Mouse (Mus musculus) MEL (cell line): ENCODE measurements around the gene Gm15557. TPM values are rescaled to one million over a fixed set of nuclear protein-coding genes. Genes with fewer than 3 reads are reported as not detected.

ENCODE experiments used
- DNase-seq: peaks from one replicate; pipeline ENCODE4 v3.0.0; 2011; ENCODE audit warnings: low read depth, low spot score
- H3K27ac ChIP-seq: 2 replicates; pipeline ENCODE4 v1.5.1; 2012; ENCODE audit warnings: low read depth, mild to moderate bottlenecking, control low read depth, low read length, moderate library complexity; ENCODE audit not compliant: control insufficient read depth
- H3K27me3 ChIP-seq, 2 experiments: fragments of 150-350 bp in 1 of 2; sonication (generic) in 1 of 2; 2 replicates each; pipeline ENCODE4 v1.6.1; 2012; ENCODE audit warnings: low read length in 2 of 2, mild to moderate bottlenecking in 2 of 2, improper control_type of control experiment in 1 of 2, moderate library complexity in 1 of 2; ENCODE audit not compliant: insufficient read depth in 2 of 2, control insufficient read depth in 1 of 2
- H3K36me3 ChIP-seq, 2 experiments: 2 replicates each; pipeline ENCODE4 v1.6.1; 2012 to 2014; ENCODE audit warnings: low read length in 2 of 2, improper control_type of control experiment in 1 of 2, inconsistent platforms in 1 of 2, mild to moderate bottlenecking in 1 of 2; ENCODE audit not compliant: insufficient read depth in 2 of 2, control insufficient read depth in 1 of 2
- H3K4me1 ChIP-seq, 2 experiments: fragments of 150-350 bp in 1 of 2; sonication (generic) in 1 of 2; 2 replicates each; pipeline ENCODE4 v1.6.1; 2012; ENCODE audit warnings: low read length in 2 of 2, improper control_type of control experiment in 1 of 2, mild to moderate bottlenecking in 1 of 2; ENCODE audit not compliant: insufficient read depth in 2 of 2, control insufficient read depth in 1 of 2
- H3K4me3 ChIP-seq, 2 experiments: fragments of 150-350 bp in 1 of 2; sonication (generic) in 1 of 2; 2 replicates each; pipeline ENCODE4 v1.5.1; 2012; ENCODE audit warnings: low read depth in 2 of 2, low read length in 2 of 2, mild to moderate bottlenecking in 2 of 2, moderate library complexity in 2 of 2, control low read depth in 1 of 2, improper control_type of control experiment in 1 of 2; ENCODE audit not compliant: control insufficient read depth in 1 of 2, insufficient read depth in 1 of 2
- H3K79me2 ChIP-seq: 2 replicates; pipeline ENCODE4 v1.6.1; 2012; ENCODE audit warnings: mild to moderate bottlenecking, low read length, moderate library complexity; ENCODE audit not compliant: control insufficient read depth, poor library complexity, insufficient read depth
- H3K9ac ChIP-seq: 2 replicates; pipeline ENCODE4 v1.6.1; 2012; ENCODE audit warnings: low read depth, mild to moderate bottlenecking, control low read depth, low read length, moderate library complexity; ENCODE audit not compliant: control insufficient read depth, poor library complexity, severe bottlenecking
- H3K9me3 ChIP-seq: fragments of 150-350 bp; sonication (generic); replicated peaks from 2 replicates; pipeline ENCODE4 v1.6.1; 2012; ENCODE audit warnings: mild to moderate bottlenecking, low read length, improper control_type of control experiment, moderate library complexity; ENCODE audit not compliant: insufficient read depth
- CHD1 ChIP-seq: IDR thresholded peaks from 2 replicates; pipeline ENCODE4 v1.6.1; 2012; ENCODE audit warnings: low read depth, mild to moderate bottlenecking, inconsistent platforms, low read length, improper control_type of control experiment
- CHD2 ChIP-seq: IDR thresholded peaks from 2 replicates; pipeline ENCODE4 v1.6.1; 2011; ENCODE audit warnings: low read length, improper control_type of control experiment
- ETS1 ChIP-seq: IDR thresholded peaks from 2 replicates; pipeline ENCODE4 v1.6.1; 2012; ENCODE audit warnings: low read depth, mild to moderate bottlenecking, inconsistent platforms, low read length, improper control_type of control experiment, moderate library complexity
- HCFC1 ChIP-seq: IDR thresholded peaks from 2 replicates; pipeline ENCODE4 v1.6.1; 2012; ENCODE audit warnings: low read depth, mild to moderate bottlenecking, inconsistent platforms, low read length, improper control_type of control experiment, moderate library complexity
- JUND ChIP-seq: IDR thresholded peaks from 2 replicates; pipeline ENCODE4 v1.6.1; 2011; ENCODE audit warnings: low read depth, mild to moderate bottlenecking, improper control_type of control experiment, low read length
- MAX ChIP-seq: IDR thresholded peaks from 2 replicates; pipeline ENCODE4 v1.6.1; 2011; ENCODE audit warnings: low read length, improper control_type of control experiment
- SMC3 ChIP-seq: IDR thresholded peaks from 2 replicates; pipeline ENCODE4 v1.6.1; 2011; ENCODE audit warnings: low read depth, low read length, improper control_type of control experiment
- TCF12 ChIP-seq: IDR thresholded peaks from 2 replicates; pipeline ENCODE4 v1.6.1; 2014; ENCODE audit warnings: low read depth, mild to moderate bottlenecking, inconsistent platforms, low read length, improper control_type of control experiment, moderate library complexity
- UBTF ChIP-seq: IDR thresholded peaks from 2 replicates; pipeline ENCODE4 v1.6.1; 2012; ENCODE audit warnings: low read depth, mild to moderate bottlenecking, inconsistent platforms, low read length, improper control_type of control experiment, moderate library complexity, borderline replicate concordance; ENCODE audit not compliant: insufficient read depth
- USF2 ChIP-seq, 2 experiments: IDR thresholded peaks; 2 replicates each; pipeline ENCODE4 v1.6.1; 2011 to 2012; ENCODE audit warnings: improper control_type of control experiment in 2 of 2, low read length in 2 of 2, borderline replicate concordance in 1 of 2, inconsistent platforms in 1 of 2, low read depth in 1 of 2, mild to moderate bottlenecking in 1 of 2; ENCODE audit not compliant: insufficient read depth in 1 of 2
- ZMIZ1 ChIP-seq: IDR thresholded peaks from 2 replicates; pipeline ENCODE4 v1.6.1; 2012; ENCODE audit warnings: low read depth, mild to moderate bottlenecking, inconsistent platforms, low read length, improper control_type of control experiment, moderate library complexity
- ZNF384 ChIP-seq: IDR thresholded peaks from 2 replicates; pipeline ENCODE4 v1.6.1; 2012; ENCODE audit warnings: low read depth, mild to moderate bottlenecking, inconsistent platforms, low read length, improper control_type of control experiment
- polyA plus RNA-seq, 2 experiments: library from polyadenylated mRNA; stranded (reverse) in 1 of 2; unstranded in 1 of 2; fragments of >175 nt in 1 of 2; fragments of >200 nt in 1 of 2; gene quantifications; 2 replicates each; pipeline versions ENCODE4 v1.2.1 to v1.2.4; 2012; ENCODE audit warnings: low replicate concordance in 2 of 2, low read depth in 1 of 2; ENCODE audit not compliant: insufficient read length in 2 of 2, insufficient read depth in 1 of 2, missing spikeins in 1 of 2
- total RNA-seq: library from RNA; depleted of rRNA; stranded (reverse); fragments of 300-350 nt; gene quantifications from 2 replicates; pipeline ENCODE4 v1.2.3, GENCODE M21; 2012; rRNA removed

Gm15557 gene
- total and polyA plus RNA-seq, 3 experiments: not detected

GRCm38 (mm10) chr2:155989085-155989484 lies 48.6 kb downstream of the Gm15557 start (continued):
- TF ChIP-seq JUND: no peak
- peak; percentile 52 for TF ChIP-seq HCFC1
- TF ChIP-seq, all 39 proteins: peak for 19

- H3K9ac ChIP-seq: no peak overlapping the region
- no peak for TF ChIP-seq USF2 (IDR thresholded peaks at IDR 0.05; ENCODE audit: borderline replicate concordance in 1 of 2, insufficient read depth in 1 of 2, low read depth in 1 of 2, low read length in 2 of 2)
- no peak for TF ChIP-seq MAX
- TF ChIP-seq CHD1: no peak
- H3K9me3 ChIP-seq: no peaks in the 10 kb centered on the region
- no peaks in the 10 kb centered on the region for H3K79me2 ChIP-seq
- H3K4me3 ChIP-seq: no peak overlapping the region
- H3K27ac ChIP-seq: no peak overlapping the region
- no peak for DNase-seq
- H3K27me3 ChIP-seq: no peaks in the 10 kb centered on the region
- H3K36me3 ChIP-seq: peaks cover 0 to 16% of the 10 kb centered on the region in 2 experiments; a peak in 2 of 4 replicates
- H3K4me1 ChIP-seq: peaks cover 9 to 20% of the 10 kb centered on the region in 2 experiments; a peak in 3 of 4 replicates
Measured at GRCm38 (mm10) chr2:155991151-155991550, 50.6 kb downstream of the Gm15557 start.

DNA sequence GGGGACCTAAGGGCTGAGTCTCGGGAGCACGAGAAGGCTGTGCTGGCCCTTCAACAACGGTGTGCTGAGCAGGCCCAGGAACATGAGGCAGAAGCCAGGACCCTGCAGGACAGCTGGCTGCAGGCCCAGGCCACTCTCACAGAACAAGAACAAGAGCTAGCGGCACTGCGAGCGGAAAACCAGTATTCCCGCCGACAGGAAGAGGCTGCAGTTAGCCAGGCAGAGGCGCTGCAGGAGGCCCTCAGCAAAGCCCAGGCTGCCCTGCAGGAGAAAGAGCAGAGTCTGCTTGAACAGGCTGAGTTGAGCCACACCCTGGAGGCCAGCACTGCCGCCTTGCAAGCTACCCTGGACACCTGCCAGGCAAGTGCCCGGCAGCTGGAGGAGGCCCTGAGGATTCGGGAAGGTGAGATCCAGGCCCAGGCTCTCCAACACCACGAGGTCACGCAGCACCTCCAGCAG lies 51.4 kb downstream of the Gm15557 start:
- TF ChIP-seq SMC3 (no peak), TCF12 (no peak), UBTF (no peak), CHD2 (no peak), ZNF384 (no peak), ZMIZ1 (no peak), ETS1 (no peak)
- DNase-seq: no peak
- Histone ChIP-seq H3K9me3 (no peaks in the 10 kb centered on the region), H3K27ac (no peak overlapping the region), H3K4me3 (no peak overlapping the region), H3K79me2 (no peaks in the 10 kb centered on the region), H3K36me3 (peaks cover 0 to 16% of the 10 kb centered on the region in 2 experiments; a peak in 2 of 4 replicates), H3K27me3 (no peaks in the 10 kb centered on the region), H3K4me1 (peaks cover 9 to 20% of the 10 kb centered on the region in 2 experiments; a peak in 3 of 4 replicates), H3K9ac (no peak overlapping the region)

Other genes with a start within 250 kb of the Gm15557 start
- 58.7 and 60.4 TPM in 2 replicates for gene Trpc4ap, start 248.3 kb upstream of the Gm15557 start, total RNA-seq
- gene Trpc4ap, start 248.3 kb upstream of the Gm15557 start, polyA plus RNA-seq: 100 to 1,000 TPM; 161 to 187 TPM
- gene Edem2, start 211.3 kb upstream of the Gm15557 start, total RNA-seq: 36.1 and 40.7 TPM in 2 replicates
- 10 to 100 TPM in 1 of 2 experiments, not detected in 1; 43.8 TPM for gene Edem2, start 211.3 kb upstream of the Gm15557 start, polyA plus RNA-seq
- gene Gm17581, start 204.9 kb upstream of the Gm15557 start, total RNA-seq: not detected in 2 replicates
- gene Gm17581, start 204.9 kb upstream of the Gm15557 start, polyA plus RNA-seq: not detected
- gene Procr, start 189.6 kb upstream of the Gm15557 start, total RNA-seq: 0.15 TPM in 1 of 2 replicates, not detected in the other
- gene Procr, start 189.6 kb upstream of the Gm15557 start, polyA plus RNA-seq: not detected
- 0.23 and 0.27 TPM in 2 replicates for gene Mmp24, start 165.4 kb upstream of the Gm15557 start, total RNA-seq
- under 1 TPM in 1 of 2 experiments, not detected in 1; 0.06 TPM for gene Mmp24, start 165.4 kb upstream of the Gm15557 start, polyA plus RNA-seq
- gene BC029722, start 121.3 kb upstream of the Gm15557 start, total RNA-seq: 5.9 TPM in 2 replicates
- 10 to 100 TPM in 1 of 2 experiments, not detected in 1; 19.7 TPM for gene BC029722, start 121.3 kb upstream of the Gm15557 start, polyA plus RNA-seq
- gene Eif6, start 113.8 kb upstream of the Gm15557 start, total RNA-seq: 318 and 349 TPM in 2 replicates
- gene Eif6, start 113.8 kb upstream of the Gm15557 start, polyA plus RNA-seq: 100 to 1,000 TPM in 1 of 2 experiments, not detected in 1; 408 TPM
- 0.04 TPM in 1 of 2 replicates, not detected in the other for gene Fam83c, start 105.9 kb upstream of the Gm15557 start, total RNA-seq
- under 1 TPM in 1 of 2 experiments, not detected in 1; 0.03 TPM for gene Fam83c, start 105.9 kb upstream of the Gm15557 start, polyA plus RNA-seq
- 83.1 and 87.1 TPM in 2 replicates for gene Uqcc1, start 10.4 kb upstream of the Gm15557 start, total RNA-seq
- gene Uqcc1, start 10.4 kb upstream of the Gm15557 start, polyA plus RNA-seq: 10 to 100 TPM in 1 of 2 experiments, not detected in 1; 61.0 TPM
- not detected in 2 replicates for gene Gdf5, start 4.6 kb downstream of the Gm15557 start, total RNA-seq
- under 1 TPM in 1 of 2 experiments, not detected in 1; 0.06 TPM for gene Gdf5, start 4.6 kb downstream of the Gm15557 start, polyA plus RNA-seq
- gene Cep250, start 15.7 kb downstream of the Gm15557 start, total RNA-seq: 9.8 and 12.8 TPM in 2 replicates
- 10 to 100 TPM in 1 of 2 experiments, not detected in 1; 16.4 TPM for gene Cep250, start 15.7 kb downstream of the Gm15557 start, polyA plus RNA-seq
- gene 6430550D23Rik, start 67.2 kb downstream of the Gm15557 start, total RNA-seq: 0.69 and 1.1 TPM in 2 replicates
- gene 6430550D23Rik, start 67.2 kb downstream of the Gm15557 start, polyA plus RNA-seq: 1 to 10 TPM in 1 of 2 experiments, not detected in 1; 1.1 TPM
- gene Ergic3, start 67.3 kb downstream of the Gm15557 start, total RNA-seq: 80.0 and 86.9 TPM in 2 replicates
- gene Ergic3, start 67.3 kb downstream of the Gm15557 start, polyA plus RNA-seq: 100 to 1,000 TPM in 1 of 2 experiments, not detected in 1; 168 TPM
- 0.04 TPM in 1 of 2 replicates, not detected in the other for gene Fer1l4, start 112.2 kb downstream of the Gm15557 start, total RNA-seq
- gene Fer1l4, start 112.2 kb downstream of the Gm15557 start, polyA plus RNA-seq: under 1 TPM in 1 of 2 experiments, not detected in 1; 0.07 TPM
- 5.0 and 5.5 TPM in 2 replicates for gene Spag4, start 124.4 kb downstream of the Gm15557 start, total RNA-seq
- gene Spag4, start 124.4 kb downstream of the Gm15557 start, polyA plus RNA-seq: 10 to 100 TPM in 1 of 2 experiments, not detected in 1; 10.9 TPM
- gene Cpne1, start 171.2 kb downstream of the Gm15557 start, total RNA-seq: 22.5 and 32.0 TPM in 2 replicates
- 10 to 100 TPM in 1 of 2 experiments, not detected in 1; 52.8 TPM for gene Cpne1, start 171.2 kb downstream of the Gm15557 start, polyA plus RNA-seq
- 13.4 and 15.3 TPM in 2 replicates for gene Rbm12, start 171.2 kb downstream of the Gm15557 start, total RNA-seq
- gene Rbm12, start 171.2 kb downstream of the Gm15557 start, polyA plus RNA-seq: 10 to 100 TPM; 28.8 to 42.5 TPM
- gene Gm28036, start 186.4 kb downstream of the Gm15557 start, total RNA-seq: 27.6 and 32.3 TPM in 2 replicates
- gene Gm28036, start 186.4 kb downstream of the Gm15557 start, polyA plus RNA-seq: 10 to 100 TPM in 1 of 2 experiments, not detected in 1; 20.4 TPM
- gene Romo1, start 203.3 kb downstream of the Gm15557 start, total RNA-seq: 392 and 402 TPM in 2 replicates
- gene Romo1, start 203.3 kb downstream of the Gm15557 start, polyA plus RNA-seq: 100 to 1,000 TPM in 1 of 2 experiments, not detected in 1; 554 TPM
- 79.6 and 83.9 TPM in 2 replicates for gene Nfs1, start 203.5 kb downstream of the Gm15557 start, total RNA-seq
- 10 to 100 TPM in 1 of 2 experiments, not detected in 1; 64.5 TPM for gene Nfs1, start 203.5 kb downstream of the Gm15557 start, polyA plus RNA-seq
- gene Rbm39, start 239.5 kb downstream of the Gm15557 start, total RNA-seq: 212 and 228 TPM in 2 replicates
- gene Rbm39, start 239.5 kb downstream of the Gm15557 start, polyA plus RNA-seq: 1,000 to 10,000 TPM in 1 of 2 experiments, 100 to 1,000 TPM in 1; 248 to 1,530 TPM